Mouse (Mus musculus) testis, adult 2 months (tissue): ENCODE results near the gene Olfr434.

ENCODE experiments used
- CTCF ChIP-seq: fragments of 200-500 bp; IDR thresholded peaks from 2 replicates; pipeline ENCODE4 v1.5.1; 2012; ENCODE audit warnings: low read depth, mild to moderate bottlenecking, inconsistent platforms, low read length, moderate library complexity; ENCODE audit not compliant: control insufficient read depth, insufficient read depth, insufficient replicate concordance
- POLR2A ChIP-seq: fragments of 200-500 bp; IDR thresholded peaks from 2 replicates; pipeline ENCODE4 v1.6.1; 2012; ENCODE audit warnings: low read depth, mild to moderate bottlenecking, inconsistent platforms, low read length, moderate library complexity; ENCODE audit not compliant: control insufficient read depth

DNA sequence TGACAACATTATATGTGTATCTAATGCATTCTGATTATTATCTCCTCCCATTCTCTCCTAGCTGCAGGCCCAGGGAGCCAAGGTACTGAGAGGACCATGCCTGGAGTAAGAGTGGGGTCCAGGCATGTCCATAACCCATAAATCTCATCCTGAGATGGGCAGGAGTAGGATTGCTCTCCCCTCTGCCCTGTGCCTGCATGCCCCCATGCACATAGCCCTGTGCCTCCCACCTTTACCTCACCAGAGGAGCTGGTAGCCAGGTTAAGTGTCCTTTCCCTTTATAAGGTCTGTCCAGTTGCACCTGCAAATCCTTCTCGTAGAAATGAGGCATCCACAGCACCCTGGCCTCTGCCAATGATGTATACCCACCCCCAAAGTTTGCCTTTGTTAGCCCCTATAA, 34.7 kb upstream of the Olfr434 start:
- TF ChIP-seq CTCF: no peak
- TF ChIP-seq POLR2A: no peak
